Mouse (Mus musculus): ENCODE measurements around the gene Epn1.

GRCm38 (mm10) chr7:5052438-5052837, 27.6 kb upstream of the Epn1 start:
- TF ChIP-seq CTCF (IDR thresholded peaks at IDR 0.05; ENCODE audit: low read depth) (no peak), EP300 (optimal IDR thresholded peaks at IDR 0.05) (no peak)

Data from stomach, postnatal 0 days (tissue).